Mouse (Mus musculus) bone marrow, adult 2 months (tissue): ENCODE results near the gene Sipa1l1.
"Not testable (repeated sequence)": the region's sequence is repeated elsewhere in the genome, so short reads cannot be mapped to it uniquely, and the experiment has no call there.

ENCODE experiments used
- CTCF ChIP-seq: fragments of 200-500 bp; IDR thresholded peaks from 2 replicates; pipeline ENCODE4 v1.5.1; 2011; ENCODE audit warnings: low read length, control low read depth; ENCODE audit not compliant: control insufficient read depth, insufficient read depth
- POLR2A ChIP-seq: fragments of 200-500 bp; IDR thresholded peaks from 2 replicates; pipeline ENCODE4 v1.6.1; 2011; ENCODE audit warnings: low read depth, mild to moderate bottlenecking, control low read depth, low read length, borderline replicate concordance; ENCODE audit not compliant: control insufficient read depth

- not testable (repeated sequence) for TF ChIP-seq CTCF, POLR2A
Observed at GRCm38 (mm10) chr12:82186156-82186555, 17.0 kb downstream of the Sipa1l1 start.
